Mouse (Mus musculus): ENCODE measurements around the gene Asic2. TPM values are rescaled to one million over a fixed set of nuclear protein-coding genes. Genes with fewer than 3 reads are reported as not detected.

Asic2 gene
- total RNA-seq, 2 experiments from 2014 or later = not detected

DNA sequence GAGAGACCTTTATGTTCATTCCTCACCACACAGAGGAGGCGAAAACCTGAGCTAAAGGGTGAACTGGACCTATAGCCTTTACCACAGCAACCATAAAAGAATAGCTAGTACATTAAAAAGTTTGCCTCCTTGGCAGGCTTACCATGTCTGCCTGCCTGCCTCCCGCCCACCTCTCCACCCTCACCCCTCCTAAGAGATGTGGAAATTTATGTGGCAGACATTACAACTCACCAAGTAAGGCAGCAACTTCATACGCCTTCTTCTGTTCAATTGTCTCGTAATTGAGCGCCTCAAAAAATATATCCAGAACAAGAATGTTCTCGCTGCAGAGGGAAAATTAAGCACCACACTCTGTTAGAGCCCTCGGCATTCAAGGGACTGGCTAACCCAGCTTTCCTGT lies 1081.9 kb downstream of the Asic2 start:
- no peak for ATAC-seq (replicated peaks; ENCODE audit: poor library complexity)

DNA sequence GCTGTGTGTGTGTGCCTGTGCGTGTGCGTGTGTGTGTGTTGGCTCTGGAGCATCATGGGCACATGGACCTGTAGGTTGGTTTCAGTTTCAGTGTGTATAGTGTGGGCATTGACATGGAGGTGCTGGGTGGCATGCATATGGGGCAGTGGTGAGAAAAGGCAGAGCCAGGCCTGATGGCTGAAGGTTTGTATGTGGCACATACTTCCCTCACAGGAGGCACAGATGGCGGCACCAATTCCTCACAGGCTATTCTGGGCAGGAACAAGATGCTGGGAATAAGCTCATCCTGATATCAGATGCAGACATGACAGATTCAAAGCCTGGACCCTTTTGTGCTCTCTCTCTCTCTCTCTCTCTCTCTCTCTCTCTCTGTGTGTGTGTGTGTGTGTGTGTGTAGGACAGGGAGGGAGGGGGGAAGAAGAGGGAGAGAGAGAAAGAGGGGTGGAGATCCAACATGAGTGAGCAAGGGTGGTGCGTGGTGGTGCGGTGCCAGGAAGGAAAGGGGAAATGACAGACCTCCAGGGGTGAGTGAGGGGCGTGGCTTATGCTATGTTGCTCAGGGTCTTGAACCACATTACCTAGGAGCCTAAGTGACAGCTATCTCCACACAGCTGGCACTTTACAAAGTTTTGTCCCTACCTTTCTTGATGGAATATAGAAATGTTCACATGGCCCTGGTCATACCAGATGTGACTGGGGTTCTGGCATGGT lies 1083.6 kb downstream of the Asic2 start:
- no peak for ATAC-seq (replicated peaks; ENCODE audit: poor library complexity)

DNA sequence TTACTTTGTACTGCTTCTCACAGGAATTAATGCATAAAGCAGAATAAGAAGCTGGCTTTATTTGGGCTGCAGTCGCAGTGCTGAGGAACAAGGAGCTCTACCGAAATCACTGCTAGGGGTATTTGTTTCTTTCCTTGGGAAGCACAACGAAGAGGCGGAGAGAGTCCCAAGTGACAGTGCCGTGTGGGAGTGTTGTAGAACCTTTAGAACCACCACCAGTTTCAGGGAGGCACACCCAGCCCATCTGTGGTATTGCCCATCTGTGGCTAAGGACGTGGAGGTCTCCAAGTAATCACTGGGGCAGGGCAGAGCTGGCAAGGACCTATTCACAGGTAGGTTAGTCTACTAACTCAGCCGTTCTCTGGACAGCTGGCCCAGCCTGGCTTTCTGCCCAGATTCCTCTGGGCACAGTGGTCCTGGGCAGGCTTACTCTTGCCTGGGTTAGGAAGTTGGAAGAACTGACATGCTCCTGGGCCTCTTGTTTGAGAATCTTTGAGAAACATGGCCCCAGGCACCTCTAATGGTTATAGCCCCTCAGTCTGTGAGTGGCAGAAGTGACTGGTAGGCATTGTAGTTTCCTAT lies 1085.9 kb downstream of the Asic2 start:
- ATAC-seq (replicated peaks; ENCODE audit: poor library complexity) = no peak

DNA sequence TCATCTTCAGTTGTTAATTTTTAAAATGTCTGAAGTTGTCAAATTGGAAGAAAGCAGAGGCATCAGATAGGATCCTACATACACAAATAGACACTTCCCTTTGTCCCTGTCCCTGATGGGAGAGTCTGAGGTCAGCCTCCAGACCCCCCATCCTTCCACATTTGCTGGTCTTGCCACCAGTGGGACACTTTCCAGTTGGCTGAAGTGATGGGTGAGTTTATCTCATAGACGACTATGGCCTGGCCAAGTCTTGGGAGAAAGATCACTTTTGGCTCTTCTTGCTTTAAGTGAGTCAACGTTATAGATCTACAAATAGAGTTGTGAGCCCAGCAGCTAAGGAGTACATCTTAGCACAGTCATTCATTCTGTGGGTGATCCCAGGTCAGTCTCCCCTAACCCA lies 1090.2 kb downstream of the Asic2 start:
- ATAC-seq (replicated peaks; ENCODE audit: poor library complexity) = no peak

DNA sequence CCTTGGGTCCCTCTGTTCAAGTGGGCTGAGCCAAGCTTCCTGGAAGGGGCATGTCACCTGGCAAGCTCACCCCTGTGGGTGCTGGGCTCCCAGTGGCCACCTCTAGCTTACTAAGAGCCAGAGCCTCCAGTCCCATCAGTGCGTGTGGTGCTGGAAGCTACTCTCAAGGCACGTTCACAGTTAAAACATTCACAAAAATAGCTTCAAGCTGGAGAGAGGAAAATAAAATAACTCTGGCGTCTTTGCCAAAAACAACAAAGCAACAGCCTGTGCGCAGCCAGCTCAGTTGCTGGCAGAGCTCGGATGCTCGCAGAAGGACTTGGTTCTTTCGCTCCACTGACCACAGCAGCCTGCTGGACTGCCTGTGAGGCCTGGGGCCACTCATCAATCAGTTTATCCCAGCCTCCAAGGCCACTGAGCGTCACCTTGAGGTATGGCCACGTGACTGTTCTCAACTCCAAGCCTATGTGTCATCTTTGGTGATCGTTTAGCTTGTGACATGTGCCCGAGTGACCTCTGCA lies 1091.1 kb downstream of the Asic2 start:
- ATAC-seq (replicated peaks; ENCODE audit: poor library complexity) = no peak

DNA sequence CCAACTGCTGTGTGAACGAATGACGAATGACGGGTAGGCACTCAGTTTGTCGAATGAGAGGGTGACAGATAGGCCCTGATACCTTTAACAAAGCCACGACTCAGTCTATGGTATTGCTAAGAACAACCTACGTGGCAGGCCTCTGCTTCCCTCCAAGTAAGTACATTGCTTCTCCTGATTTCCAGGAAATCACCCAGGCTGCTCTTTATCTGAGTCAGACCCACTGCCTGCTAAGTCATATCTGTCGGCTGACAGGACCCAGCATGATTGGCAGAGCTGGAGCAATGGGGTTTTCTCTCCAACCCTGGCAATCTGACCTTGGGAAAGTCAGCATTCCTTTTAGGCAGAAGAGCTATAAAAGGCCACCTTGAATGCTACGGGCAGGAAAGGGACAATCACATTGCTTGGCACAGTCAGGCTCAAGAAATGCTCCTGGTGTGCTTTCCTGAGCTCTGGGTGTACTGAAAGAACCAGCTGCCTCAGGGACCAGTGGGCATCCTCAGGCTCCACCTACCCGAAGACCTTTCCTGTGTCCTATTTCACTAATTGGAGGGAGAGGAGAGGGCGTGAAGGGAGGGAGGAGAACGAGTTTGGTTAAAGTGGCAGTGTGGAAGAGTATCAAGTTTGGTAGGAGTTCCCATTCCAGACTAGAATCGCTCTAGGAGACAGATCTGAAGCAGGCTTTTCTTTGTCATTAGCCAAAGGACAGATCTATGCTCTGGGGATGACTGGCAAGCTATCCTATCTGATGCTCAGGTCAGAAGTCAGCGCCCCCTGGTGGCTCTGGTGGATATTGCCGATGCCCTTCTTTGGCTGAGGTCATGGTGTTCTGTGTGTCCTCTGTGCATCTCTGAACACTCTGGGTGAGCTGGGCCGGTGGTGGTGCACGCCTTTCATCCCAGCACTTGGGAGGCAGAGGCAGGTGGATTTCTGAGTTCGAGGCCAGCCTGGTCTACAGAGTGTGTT lies 1095.5 kb downstream of the Asic2 start:
- peak; percentile 90 for ATAC-seq (replicated peaks; ENCODE audit: poor library complexity)

DNA sequence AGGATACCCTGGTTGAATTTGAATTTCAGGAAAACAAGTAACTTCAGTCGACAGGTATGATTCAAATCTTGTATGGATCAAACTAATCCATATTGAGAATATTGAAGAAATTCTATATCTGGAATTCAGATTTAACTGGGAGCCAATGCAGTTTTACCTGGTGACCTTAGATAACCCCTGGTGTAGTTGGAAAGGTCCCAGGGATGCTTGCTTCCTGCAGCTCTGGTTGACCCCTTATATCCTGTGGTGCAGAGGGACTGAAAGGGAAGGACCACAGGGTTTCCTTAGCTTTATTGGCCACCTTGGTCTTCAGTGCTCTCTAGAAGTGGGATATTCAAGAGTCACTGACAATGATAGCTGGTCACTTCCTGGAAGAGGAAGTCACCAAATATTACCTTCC lies 1100.2 kb downstream of the Asic2 start:
- ATAC-seq (replicated peaks; ENCODE audit: poor library complexity) = no peak

DNA sequence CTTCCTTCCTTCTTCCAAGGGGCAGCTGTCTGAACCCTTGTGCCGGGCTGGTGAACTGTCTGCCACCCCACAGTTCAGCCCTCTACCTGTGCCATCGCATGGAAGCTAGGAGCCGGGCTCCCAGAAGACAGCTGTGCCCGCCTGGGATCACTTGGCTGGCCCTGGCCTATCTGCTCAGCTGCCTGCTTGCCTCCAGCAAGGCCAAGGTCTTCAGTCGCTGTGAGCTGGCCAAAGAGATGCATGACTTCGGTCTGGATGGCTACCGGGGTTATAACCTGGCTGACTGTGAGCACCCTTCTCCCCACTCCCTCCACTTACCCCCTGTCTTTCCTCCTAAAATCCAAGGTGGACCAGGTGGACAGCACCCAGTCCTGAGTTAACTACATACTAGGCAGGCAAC lies 1105.3 kb downstream of the Asic2 start:
- no peak for ATAC-seq (replicated peaks; ENCODE audit: poor library complexity)

DNA sequence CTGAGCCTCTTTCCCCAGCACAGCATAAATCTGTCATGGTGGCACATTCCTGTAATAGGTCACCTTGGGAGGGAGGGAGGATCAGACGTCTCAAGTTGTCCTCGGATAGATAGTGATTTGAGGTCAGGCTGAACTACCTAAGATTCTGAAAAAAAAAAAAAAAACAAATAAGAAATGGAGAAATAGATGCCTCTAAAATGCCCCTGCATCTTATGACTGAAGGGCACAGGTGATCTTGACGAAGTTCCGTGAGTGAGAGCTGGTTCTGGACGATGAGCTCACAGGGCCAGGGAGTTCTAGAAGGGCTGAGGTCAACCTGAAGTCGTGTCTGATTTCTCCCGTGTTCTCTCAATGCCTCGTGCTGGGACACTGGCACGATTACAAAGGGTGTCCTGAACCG lies 1110.2 kb downstream of the Asic2 start, which contains the start of gene Spaca3:
TSS of gene Spaca3 (plus strand) at position 301 of the 400 bp plus-strand sequence.
- no peak for ATAC-seq (replicated peaks; ENCODE audit: poor library complexity)

DNA sequence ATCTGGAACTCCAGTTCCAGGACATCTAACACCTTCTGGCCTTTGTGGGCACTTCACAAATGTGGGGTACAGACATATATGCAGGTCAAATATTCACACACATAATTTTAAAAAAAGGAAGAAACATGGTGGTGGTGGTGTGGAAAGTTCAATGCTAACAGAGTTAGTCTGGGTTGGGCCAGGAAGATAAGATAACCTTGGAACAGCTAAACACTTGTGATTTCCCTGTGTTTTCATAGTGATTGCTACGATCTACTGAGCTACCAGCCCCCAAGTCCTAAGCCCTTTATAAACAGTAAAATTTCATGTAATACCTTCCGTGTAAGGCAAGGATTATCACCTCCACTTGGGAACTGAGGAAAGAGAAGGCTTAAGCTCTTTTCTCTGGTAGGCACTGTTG lies 1111.4 kb downstream of the Asic2 start:
- no peak for ATAC-seq (replicated peaks; ENCODE audit: poor library complexity)

DNA sequence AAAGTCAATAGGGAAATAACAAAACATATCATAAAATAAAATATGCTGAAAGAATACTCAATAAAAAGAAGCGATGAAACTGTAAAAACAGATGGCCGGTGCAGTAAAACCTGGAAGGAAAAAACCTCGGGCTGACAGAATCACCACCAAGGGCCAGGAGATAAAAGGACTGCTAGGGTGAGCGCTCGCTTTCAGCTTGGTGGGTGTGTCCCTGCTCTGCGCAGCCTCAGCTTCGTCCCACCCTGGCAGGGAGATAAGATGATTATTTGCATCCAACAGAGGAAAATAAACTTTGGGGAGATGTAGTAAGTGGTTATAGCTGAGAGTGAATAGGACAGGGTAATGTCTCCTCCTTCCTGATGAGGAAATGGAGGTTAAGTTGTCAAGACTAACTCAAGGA lies 1113.3 kb downstream of the Asic2 start:
- peak; percentile 72 for ATAC-seq (replicated peaks; ENCODE audit: poor library complexity)

DNA sequence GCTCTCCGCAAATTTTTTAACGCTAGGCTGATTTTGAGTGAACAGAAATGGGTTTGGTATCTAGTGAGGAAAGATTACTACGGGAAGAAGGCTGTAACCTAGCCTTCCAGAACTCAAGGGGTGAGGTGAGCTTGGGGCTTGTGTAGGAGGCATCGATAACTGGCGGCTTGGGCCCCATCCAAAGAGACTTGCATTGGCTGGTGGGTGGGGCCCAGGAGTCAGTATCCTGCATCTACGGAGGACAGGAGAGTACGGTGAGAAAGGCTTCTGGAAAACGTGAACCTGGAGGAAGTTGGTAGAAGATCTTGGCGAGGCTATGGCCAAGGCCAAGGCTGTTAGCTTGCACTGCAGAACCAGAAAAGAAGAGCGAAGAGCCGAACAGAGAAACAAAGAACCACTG lies 1113.8 kb downstream of the Asic2 start:
- ATAC-seq (replicated peaks; ENCODE audit: poor library complexity) = no peak

DNA sequence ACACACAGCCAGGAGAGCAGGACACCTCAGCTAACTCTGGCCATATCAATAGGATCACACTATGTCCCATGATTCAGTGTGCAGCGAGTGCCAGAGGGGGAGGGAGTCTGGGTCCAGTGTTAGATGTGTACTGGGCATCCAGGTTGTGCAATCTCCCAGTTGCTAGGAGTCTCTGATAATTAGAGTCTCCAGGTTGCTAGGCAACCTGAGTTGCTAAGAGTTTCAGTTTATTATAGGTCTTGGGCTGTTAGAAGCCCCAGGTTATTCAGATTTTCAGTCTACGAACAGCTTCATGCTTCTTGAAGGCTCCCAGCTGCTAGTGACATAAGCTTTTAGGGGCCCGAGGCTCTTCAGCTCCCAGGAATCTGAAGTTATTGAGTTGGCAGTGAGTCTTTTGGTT lies 1115.2 kb downstream of the Asic2 start:
- ATAC-seq (replicated peaks; ENCODE audit: poor library complexity) = no peak

DNA sequence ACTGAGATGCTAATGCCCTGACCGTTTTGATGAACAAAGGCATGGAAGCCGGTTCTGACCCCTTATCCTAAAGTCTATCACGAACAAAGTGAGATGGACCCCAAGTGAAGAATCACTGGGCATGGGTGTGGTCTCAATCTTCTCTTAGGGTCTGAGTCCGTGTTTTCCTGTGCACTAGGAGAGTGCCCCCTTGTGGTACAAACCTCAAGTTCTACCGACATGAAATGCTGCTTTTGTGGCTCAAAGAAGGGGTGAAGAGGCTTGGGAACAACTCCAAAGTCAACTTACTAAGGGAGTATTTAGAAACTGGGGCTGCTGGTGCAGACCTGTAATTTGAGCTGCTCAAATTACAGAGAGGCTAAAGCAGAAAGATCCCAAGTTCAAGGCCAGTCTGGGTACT lies 1116.4 kb downstream of the Asic2 start:
- no peak; the same call in 1 of the 2 replicates for ATAC-seq (replicated peaks; ENCODE audit: poor library complexity)

DNA sequence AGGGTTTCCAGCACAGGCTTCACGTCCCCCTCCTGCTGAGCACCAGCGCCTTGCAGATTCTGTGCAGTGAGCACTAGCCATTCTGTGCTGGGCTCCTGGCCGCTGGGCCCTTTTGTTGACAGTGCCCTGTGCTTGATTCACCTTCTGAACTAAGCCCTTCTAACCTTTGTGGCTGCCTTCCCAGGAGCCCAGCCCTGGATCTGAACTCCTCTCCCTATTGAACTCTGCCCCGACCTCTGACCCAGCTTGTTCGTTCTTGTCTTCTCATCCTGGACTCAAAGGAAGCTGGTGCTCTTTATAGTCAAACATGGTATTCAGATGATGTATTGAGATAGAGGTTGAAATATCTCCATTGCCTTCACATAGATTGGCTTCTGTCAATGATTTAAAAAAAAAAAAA lies 1120.1 kb downstream of the Asic2 start:
- ATAC-seq (replicated peaks; ENCODE audit: poor library complexity) = no peak

DNA sequence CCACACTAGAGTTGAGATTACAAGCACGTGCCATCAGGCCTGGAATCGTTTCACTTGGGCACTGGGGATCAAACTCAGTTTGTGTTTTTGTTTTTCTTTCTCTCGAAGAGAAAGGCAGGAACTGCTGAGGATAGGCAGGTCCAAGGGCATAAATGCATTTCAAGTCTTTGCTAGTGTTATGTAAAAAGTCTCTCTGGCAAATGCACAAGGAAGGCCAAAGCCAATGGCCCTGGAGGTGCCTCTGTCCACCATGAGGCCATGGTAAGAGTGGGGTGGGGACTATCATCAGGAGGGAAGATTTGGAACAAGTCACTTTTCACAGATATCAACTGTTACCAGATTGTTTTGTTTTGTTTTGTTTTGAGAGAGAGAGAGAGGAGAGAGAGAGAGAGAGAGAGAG lies 1122.1 kb downstream of the Asic2 start:
- ATAC-seq (replicated peaks; ENCODE audit: poor library complexity) = no peak

DNA sequence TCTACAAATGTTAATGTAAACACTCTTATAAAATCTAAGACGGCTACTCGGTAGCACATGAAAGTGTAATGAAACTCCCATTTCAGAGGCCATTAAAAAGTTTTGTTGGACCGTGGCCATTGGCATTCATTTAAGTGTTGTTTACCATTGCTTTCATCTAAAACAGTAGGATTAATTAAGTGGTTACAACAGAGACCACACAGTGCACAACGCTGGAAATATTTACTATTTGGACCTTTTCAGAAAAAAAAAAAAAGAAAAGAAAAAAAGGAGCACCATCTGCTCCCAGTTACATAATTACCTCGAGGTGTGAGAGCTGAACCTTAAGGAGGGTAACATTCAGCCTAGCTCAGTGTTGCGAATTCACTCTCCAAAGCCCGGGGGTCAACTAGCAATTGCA lies 1122.8 kb downstream of the Asic2 start:
- ATAC-seq (replicated peaks; ENCODE audit: poor library complexity) = no peak

DNA sequence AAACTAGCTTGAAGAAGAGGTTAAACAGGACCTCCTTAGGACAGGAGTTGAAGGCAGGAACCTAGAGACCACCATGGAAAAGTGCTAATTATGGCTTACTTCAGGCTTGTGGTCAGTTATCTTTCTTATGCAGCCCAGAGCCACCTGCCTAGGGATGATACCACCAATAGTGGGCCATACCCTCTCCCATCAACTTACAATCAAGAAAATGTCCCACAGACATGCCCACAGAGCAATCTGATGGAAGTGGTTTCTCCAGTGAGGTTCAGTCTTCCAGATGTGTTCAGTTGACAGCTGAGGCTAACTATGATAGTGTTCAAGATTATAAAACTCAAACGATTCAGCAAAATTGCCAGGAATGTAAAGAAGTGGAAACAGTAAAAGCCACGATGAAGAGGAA lies 1124.8 kb downstream of the Asic2 start:
- no peak for ATAC-seq (replicated peaks; ENCODE audit: poor library complexity)

DNA sequence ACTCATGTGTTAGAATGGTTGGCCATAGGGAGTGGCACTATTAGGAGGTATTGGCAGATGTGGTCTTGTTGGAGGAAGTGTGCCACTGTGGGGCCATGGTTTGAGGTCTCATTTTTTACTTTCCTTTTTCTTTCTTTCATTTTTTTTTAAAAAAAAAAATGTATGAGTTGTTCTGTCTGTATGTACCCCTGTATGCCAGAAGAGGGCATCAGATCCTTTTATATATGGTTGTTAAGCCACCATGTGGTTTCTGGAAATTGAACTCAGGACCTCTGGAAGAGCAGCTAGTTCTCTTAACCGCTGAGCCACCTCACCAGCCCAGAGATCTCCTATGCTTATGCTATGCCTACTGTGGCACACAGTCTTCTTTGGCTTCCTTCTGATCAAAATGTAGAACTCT lies 1129.5 kb downstream of the Asic2 start:
- ATAC-seq (replicated peaks; ENCODE audit: poor library complexity) = 0 out of 2 replicates have a peak, but pooled peaks have one; percentile 29

DNA sequence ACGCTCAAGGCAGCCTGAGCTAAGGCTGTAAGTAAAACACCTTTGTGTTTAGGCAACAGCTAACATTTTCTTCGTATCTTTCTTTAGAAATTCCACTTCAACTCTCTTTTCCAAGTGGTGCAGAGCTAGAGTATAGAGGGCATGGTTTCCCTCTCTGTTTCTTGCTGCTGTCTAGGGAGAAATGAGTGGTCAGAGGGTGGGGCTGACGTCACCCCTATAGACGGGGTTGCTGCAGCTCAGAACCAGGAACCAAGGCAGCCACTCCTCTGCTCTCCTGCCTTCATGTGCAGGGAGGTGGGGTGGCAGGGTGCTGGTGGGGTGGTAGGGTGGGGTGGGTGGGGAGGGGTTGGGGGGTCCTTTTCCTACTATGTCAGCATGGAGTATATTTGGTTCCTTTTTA lies 1132.4 kb downstream of the Asic2 start:
- ATAC-seq (replicated peaks; ENCODE audit: poor library complexity) = no peak

DNA sequence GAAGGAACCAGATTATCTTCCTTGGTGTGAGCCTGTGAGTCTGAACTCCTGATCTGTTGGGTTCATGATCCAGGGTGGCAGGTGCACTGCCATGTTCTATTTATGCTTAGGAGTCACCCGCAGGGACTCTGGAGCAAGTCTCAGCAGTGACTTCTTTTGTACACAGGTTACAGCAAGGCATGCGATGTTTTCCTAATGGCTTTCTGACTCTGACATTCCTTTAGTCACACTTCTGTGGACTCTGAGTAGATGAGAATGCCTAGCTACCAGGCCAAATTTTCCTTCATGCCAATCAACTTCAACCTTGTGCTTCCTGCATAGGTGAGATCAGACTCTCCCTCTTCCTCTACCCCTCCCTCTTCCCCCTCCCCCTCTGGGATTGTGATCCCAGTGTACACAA lies 1132.9 kb downstream of the Asic2 start:
- ATAC-seq (replicated peaks; ENCODE audit: poor library complexity) = no peak

Data from megakaryocyte progenitor cell, adult 5-6 weeks (primary cell).